Mouse (Mus musculus): ENCODE data around the gene Olfr221. TPM values are rescaled to one million over a fixed set of nuclear protein-coding genes. Genes with fewer than 3 reads are reported as not detected.

The Olfr221 gene
- polyA plus RNA-seq, 1 experiment from 2014 or later, result not detected

DNA sequence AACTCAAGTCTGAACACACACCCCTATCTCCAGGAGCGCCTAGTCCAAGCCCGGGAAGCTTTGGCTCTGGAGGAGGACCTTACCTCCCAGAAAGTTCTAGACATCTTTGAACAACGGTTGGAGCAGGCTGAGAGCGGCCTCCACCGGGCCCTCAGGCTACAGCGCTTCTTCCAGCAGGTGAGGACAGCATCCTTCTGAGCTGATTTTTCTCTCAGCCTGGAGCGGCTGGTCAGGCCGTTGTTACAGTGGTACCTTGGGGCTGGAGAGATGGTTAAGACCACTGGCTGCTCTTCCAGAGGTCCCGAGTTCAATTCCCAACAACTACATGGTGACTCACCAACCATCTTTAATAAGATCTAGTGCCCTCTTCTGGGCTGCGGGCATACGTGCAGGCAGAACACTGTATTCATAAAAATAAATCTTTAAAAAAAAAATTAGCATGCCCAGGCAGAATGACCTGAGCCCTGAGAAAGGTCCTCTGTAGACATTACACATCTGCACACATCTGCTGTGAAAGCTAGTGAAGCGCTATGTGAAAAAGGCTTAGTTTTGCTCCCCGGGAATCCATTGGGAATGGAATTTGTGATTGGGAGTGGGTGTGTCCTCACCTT is 45.9 kb downstream of the Olfr221 start:
- no peaks in the 10 kb centered on the region for H3K9me3 ChIP-seq (replicated peaks)
- WGBS, result 89% methylated on average over 13 of the region's 13 CpGs
- ATAC-seq, result 0 out of 2 replicates have a peak, but pooled peaks have one; percentile 10
- H3K9ac ChIP-seq, result no peak overlapping the region
- H3K4me2 ChIP-seq, result no peak overlapping the region
- peaks cover 94% of the 10 kb centered on the region for H3K36me3 ChIP-seq (ENCODE audit: poor library complexity, severe bottlenecking)
- no peaks in the 10 kb centered on the region for H3K27me3 ChIP-seq
- no peak overlapping the region for H3K4me3 ChIP-seq
- peak overlapping the region; percentile 51; the same call in 1 of the 2 replicates for H3K27ac ChIP-seq
- peaks cover 6% of the 10 kb centered on the region; the same call in 1 of the 2 replicates for H3K4me1 ChIP-seq

DNA sequence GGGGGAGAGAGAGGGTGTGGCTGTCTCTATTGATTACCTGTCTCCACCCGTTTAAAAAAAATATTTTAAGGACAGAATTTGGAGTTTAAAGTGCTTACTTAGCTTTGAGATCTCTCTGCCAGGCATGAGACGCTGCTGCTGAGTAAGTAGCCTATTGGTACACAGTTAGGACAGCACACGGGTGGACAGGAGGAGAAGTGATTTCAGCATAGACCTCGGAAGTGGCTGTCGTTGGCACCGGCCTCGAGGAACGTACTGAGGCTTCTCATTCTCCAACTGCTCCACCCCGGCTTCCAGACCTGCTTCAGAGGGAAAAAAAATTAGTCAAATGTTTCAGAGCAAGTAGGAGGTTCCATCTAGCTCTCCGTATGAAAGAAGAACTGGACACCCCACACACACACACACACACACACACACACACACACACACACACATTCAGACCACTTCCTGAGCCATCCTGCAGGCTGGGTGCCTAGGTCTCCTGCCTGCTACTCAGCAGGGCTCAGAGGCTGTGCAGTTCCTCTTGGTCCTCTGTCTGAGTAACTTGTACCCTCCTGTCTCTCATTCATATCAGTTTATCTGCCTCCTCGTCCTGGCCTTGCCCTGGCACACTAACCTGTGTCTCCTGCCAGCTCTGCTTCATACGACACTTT is 46.9 kb downstream of the Olfr221 start:
- 86% methylated on average over 12 of the region's 12 CpGs for WGBS

DNA sequence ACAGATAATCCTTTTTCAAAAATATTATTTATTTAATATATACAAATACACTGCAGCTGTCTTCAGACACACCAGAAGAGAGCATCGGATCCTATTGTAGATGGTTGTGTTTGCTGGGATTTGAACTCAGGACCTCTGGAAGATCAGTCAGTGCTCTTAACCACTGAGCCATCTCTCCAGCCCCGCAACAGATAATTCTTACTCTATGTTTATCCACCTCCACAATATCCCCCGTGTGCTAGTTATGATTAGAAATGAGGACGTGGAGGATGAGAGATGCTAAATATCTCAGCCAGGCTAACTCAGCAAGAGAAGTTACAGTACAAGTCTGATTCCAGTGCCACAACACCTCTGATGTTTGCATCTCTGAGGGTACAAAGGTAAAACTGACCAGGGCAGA is 47.8 kb downstream of the Olfr221 start:
- H3K27me3 ChIP-seq, result no peaks in the 10 kb centered on the region
- H3K36me3 ChIP-seq (ENCODE audit: poor library complexity, severe bottlenecking), result peaks cover 96% of the 10 kb centered on the region
- H3K4me3 ChIP-seq, result no peak overlapping the region
- H3K27ac ChIP-seq, result no peak overlapping the region
- WGBS, result 95% methylated on average over 4 of the region's 4 CpGs
- ATAC-seq, result no peak
- H3K9ac ChIP-seq, result no peak overlapping the region
- no peak overlapping the region for H3K4me2 ChIP-seq
- H3K4me1 ChIP-seq, result peaks cover 6% of the 10 kb centered on the region; the same call in 1 of the 2 replicates
- H3K9me3 ChIP-seq (replicated peaks), result no peaks in the 10 kb centered on the region

More for the DNA sequence above, 46.9 kb downstream of the Olfr221 start:
- Histone ChIP-seq H3K27me3 (no peaks in the 10 kb centered on the region), H3K9me3 (replicated peaks) (no peaks in the 10 kb centered on the region), H3K36me3 (ENCODE audit: poor library complexity, severe bottlenecking) (peaks cover 96% of the 10 kb centered on the region), H3K4me1 (peaks cover 6% of the 10 kb centered on the region; the same call in 1 of the 2 replicates), H3K9ac (no peak overlapping the region), H3K27ac (no peak overlapping the region), H3K4me2 (no peak overlapping the region), H3K4me3 (no peak overlapping the region)
- ATAC-seq, result no peak

DNA sequence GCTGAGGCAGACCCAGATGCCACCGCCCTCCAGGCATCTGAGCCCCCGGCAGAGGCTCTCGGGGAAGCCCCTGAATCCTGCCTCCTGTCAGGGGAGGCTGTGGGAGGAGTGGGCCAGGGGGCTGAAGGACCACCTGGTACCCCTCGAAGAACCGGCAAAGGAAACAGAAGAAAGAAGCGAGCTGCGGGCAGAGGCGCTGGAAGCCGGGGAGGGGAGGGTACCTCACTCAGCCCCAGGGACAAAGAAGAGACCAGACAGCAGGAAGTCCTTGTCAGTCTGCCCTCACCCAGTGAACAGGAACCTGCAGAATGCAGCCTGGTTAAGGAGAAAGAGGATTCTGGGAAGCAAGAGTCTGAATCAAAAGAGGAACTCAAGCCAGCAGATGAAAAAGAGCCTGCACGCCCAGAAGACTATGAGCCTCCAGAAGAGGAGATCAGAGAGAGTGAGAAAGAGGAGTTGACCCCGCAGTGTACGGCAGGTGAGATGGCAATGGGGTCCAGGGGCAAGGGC is 52.7 kb downstream of the Olfr221 start:
- WGBS, result 63% methylated on average over 12 of the region's 12 CpGs
- Histone ChIP-seq H3K36me3 (ENCODE audit: poor library complexity, severe bottlenecking) (peaks cover 71% of the 10 kb centered on the region), H3K27ac (no peak overlapping the region), H3K9me3 (replicated peaks) (no peaks in the 10 kb centered on the region), H3K27me3 (no peaks in the 10 kb centered on the region), H3K4me1 (peaks cover 20% of the 10 kb centered on the region), H3K4me3 (no peak overlapping the region), H3K9ac (no peak overlapping the region; the same call in 1 of the 2 replicates), H3K4me2 (no peak overlapping the region)
- ATAC-seq, result no peak

GRCm38 (mm10) chr14:51988731-51989130 is 53.5 kb downstream of the Olfr221 start:
- Histone ChIP-seq H3K36me3 (ENCODE audit: poor library complexity, severe bottlenecking) (peaks cover 63% of the 10 kb centered on the region), H3K9me3 (replicated peaks) (no peaks in the 10 kb centered on the region)

DNA sequence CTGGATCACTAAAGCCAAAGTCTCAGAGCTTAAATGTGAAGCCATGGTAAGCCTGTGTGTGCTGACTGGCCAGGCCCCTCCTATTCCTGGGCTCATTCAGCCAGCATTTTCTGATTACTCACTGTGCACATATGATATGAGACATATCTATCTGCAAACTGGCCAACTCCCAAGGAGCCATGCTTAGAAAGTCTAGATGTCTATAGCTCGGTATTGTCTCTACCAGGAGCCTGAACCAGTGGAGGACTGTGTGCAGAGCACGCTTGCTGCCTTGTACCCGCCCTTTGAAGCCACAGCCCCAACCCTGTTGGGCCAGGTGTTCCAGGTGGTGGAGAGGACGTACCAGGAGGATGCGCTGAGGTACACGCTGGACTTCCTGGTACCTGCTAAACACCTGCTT is 55.1 kb downstream of the Olfr221 start:
- no peak for ATAC-seq
- H3K4me1 ChIP-seq, result peaks cover 32% of the 10 kb centered on the region
- 99% methylated on average over 6 of the region's 6 CpGs for WGBS
- H3K36me3 ChIP-seq (ENCODE audit: poor library complexity, severe bottlenecking), result peaks cover 50% of the 10 kb centered on the region
- no peaks in the 10 kb centered on the region for H3K27me3 ChIP-seq
- no peak overlapping the region for H3K4me2 ChIP-seq
- no peak overlapping the region for H3K27ac ChIP-seq
- no peaks in the 10 kb centered on the region for H3K9me3 ChIP-seq (replicated peaks)
- H3K4me3 ChIP-seq, result no peak overlapping the region
- H3K9ac ChIP-seq, result no peak overlapping the region

More at GRCm38 (mm10) chr14:51988731-51989130, 53.5 kb downstream of the Olfr221 start:
- ATAC-seq, result no peak
- 75% methylated on average over 12 of the region's 12 CpGs for WGBS
- no peaks in the 10 kb centered on the region for H3K27me3 ChIP-seq
- peaks cover 26% of the 10 kb centered on the region for H3K4me1 ChIP-seq
- no peak overlapping the region for H3K9ac ChIP-seq
- no peak overlapping the region for H3K4me3 ChIP-seq
- no peak overlapping the region for H3K27ac ChIP-seq
- H3K4me2 ChIP-seq, result no peak overlapping the region

DNA sequence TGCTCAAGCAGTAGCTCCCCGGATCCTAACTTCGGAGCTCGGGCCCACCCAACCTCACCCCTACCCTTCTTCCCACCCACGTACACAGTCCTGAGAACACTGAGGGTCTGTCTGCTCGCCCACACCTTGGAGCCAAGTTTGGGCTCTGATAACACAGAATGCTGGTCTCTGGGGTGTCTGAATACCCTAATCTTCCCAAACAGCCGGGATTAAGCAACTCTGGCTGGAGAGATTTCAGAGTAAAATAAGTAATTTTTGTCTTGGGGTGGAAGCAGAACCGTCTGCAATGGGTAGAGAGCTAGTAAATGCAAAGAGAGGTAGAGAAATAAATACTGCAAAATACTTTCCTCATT is 56.1 kb downstream of the Olfr221 start:
- H3K4me3 ChIP-seq, result peak overlapping the region; percentile 73
- H3K36me3 ChIP-seq (ENCODE audit: poor library complexity, severe bottlenecking), result peaks cover 39% of the 10 kb centered on the region
- peak overlapping the region; percentile 95 for H3K4me2 ChIP-seq
- no peaks in the 10 kb centered on the region for H3K9me3 ChIP-seq (replicated peaks)
- peak overlapping the region; percentile 91 for H3K9ac ChIP-seq
- 4% methylated on average over 7 of the region's 7 CpGs for WGBS
- H3K4me1 ChIP-seq, result peaks cover 32% of the 10 kb centered on the region
- H3K27ac ChIP-seq, result peak overlapping the region; percentile 90
- no peaks in the 10 kb centered on the region for H3K27me3 ChIP-seq
- ATAC-seq, result no peak

GRCm38 (mm10) chr14:51985301-51986152 is 56.7 kb downstream of the Olfr221 start:
- Histone ChIP-seq H3K4me2 (peak overlapping the region; percentile 95), H3K4me1 (peaks cover 32% of the 10 kb centered on the region), H3K27ac (peak overlapping the region; percentile 90), H3K9me3 (replicated peaks) (no peaks in the 10 kb centered on the region), H3K36me3 (ENCODE audit: poor library complexity, severe bottlenecking) (peaks cover 33% of the 10 kb centered on the region), H3K4me3 (peak overlapping the region; percentile 73), H3K9ac (peak overlapping the region; percentile 91), H3K27me3 (no peaks in the 10 kb centered on the region)
- ATAC-seq, result peak; percentile 67
- WGBS, result 1% methylated on average over 27 of the region's 27 CpGs

DNA sequence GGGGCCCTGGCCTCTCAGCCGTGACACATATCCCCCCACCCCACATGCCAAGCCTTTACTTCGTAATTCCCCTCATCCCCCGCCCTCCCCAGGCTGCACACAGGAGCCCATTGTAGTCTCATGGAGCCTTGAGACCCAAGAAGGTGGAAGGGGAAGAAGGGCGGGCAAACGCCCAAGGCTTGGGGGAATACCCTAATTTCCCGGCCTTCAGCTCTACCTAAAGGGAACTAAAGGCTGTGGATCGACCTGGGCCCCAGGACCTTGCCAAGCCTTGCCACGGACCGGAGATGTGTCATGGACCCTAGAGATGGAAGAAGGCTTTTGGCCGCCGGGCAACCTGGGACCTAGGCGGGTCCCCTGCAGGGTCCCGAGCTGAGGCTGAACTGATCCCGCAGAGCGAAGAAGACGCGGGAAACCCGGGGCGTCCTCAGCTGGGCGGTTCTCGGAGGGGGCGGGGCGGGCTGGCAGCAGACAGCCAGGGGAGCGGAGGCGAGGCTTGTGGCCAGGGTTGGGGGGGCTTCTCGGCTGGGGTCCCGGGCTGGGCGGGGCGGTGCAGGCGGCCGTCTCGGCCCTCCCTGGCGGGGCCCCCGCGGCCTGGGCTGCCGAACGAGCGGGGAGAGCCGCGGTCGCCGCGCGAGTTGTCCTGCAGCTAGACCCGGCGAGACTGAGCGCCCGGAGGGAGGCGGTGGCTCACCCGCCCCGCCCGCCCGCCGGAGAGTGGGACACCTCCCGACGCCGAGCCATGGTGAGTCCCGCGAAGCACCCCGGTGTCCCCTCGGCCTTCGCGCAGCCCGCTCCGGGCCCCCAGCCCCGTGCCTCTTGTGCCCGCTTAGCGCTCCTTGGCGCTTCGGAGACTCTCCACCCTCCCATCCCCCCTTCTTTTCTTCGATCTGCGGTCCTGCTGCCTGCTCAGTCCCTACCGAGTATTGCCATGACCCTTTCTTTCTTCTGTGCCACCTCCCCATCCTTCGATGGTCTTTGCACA is 57.7 kb downstream of the Olfr221 start, which contains the start of gene Arhgef40:
Gene Arhgef40 (plus strand): TSS at position 473 of the 985 bp plus-strand sequence.
- H3K4me3 ChIP-seq, result peak within 1 kb of the TSS; percentile 73
- H3K36me3 ChIP-seq (ENCODE audit: poor library complexity, severe bottlenecking), result peaks cover 23% of the 10 kb centered on the region
- peak within 1 kb of the TSS; percentile 91 for H3K9ac ChIP-seq
- H3K27ac ChIP-seq, result peak within 1 kb of the TSS; percentile 90
- H3K4me1 ChIP-seq, result peaks cover 32% of the 10 kb centered on the region
- ATAC-seq, result peak; percentile 90
- H3K4me2 ChIP-seq, result peak within 1 kb of the TSS; percentile 95
- WGBS, result under 1% methylated on average over 45 of the region's 74 CpGs
- no peaks in the 10 kb centered on the region for H3K27me3 ChIP-seq
- no peaks in the 10 kb centered on the region for H3K9me3 ChIP-seq (replicated peaks)
